Mouse (Mus musculus) CH12.LX (cell line): ENCODE measurements around the gene Gm20388. TPM values are rescaled to one million over a fixed set of nuclear protein-coding genes. Genes with fewer than 3 reads are reported as not detected.
A peak's percentile ranks its signal among the peaks of the same experiment; 100 is the strongest.

Experiments
- DNase-seq: peaks from one replicate; pipeline ENCODE4 v3.0.0-alpha.2; 2013; ENCODE audit errors: extremely low read depth
- H3K27ac ChIP-seq: 2 replicates; pipeline ENCODE4 v1.5.1; 2012; ENCODE audit warnings: low read depth, mild to moderate bottlenecking, control low read depth, moderate library complexity; ENCODE audit not compliant: insufficient read depth
- H3K27me3 ChIP-seq: replicated peaks from 2 replicates; pipeline ENCODE3; 2012; ENCODE audit warnings: inconsistent platforms
- H3K36me3 ChIP-seq, 2 experiments: replicated peaks in 1 of 2; 2 replicates each; pipeline versions ENCODE3 to v1.6.1; 2012; ENCODE audit warnings: inconsistent platforms in 1 of 2, low read length in 1 of 2, mild to moderate bottlenecking in 1 of 2, mixed read lengths in 1 of 2, moderate library complexity in 1 of 2; ENCODE audit not compliant: control insufficient read depth in 1 of 2, insufficient read depth in 1 of 2
- H3K4me1 ChIP-seq, 2 experiments: 2 replicates each; pipeline ENCODE4 v1.6.1; 2012; ENCODE audit warnings: inconsistent platforms in 1 of 2, moderate library complexity in 1 of 2; ENCODE audit not compliant: insufficient read depth in 2 of 2, control insufficient read depth in 1 of 2
- H3K4me2 ChIP-seq: 2 replicates; pipeline ENCODE4 v1.6.1; 2012; ENCODE audit warnings: low read depth, mild to moderate bottlenecking, control low read depth; ENCODE audit not compliant: poor library complexity, insufficient read depth, severe bottlenecking
- H3K4me3 ChIP-seq, 3 experiments: fragments of 150-350 bp in 1 of 3; sonication (generic) in 1 of 3; replicated peaks in 1 of 3; 2 replicates each; pipeline versions ENCODE3 to v1.5.1; 2011 to 2012; ENCODE audit warnings: low read depth in 2 of 3, low read length in 2 of 3, mild to moderate bottlenecking in 2 of 3, moderate library complexity in 2 of 3, control low read depth in 1 of 3, improper control_type of control experiment in 1 of 3, inconsistent platforms in 1 of 3, mixed read lengths in 1 of 3; ENCODE audit not compliant: poor library complexity in 1 of 3
- H3K79me2 ChIP-seq: replicated peaks from 2 replicates; pipeline ENCODE4 v1.6.1; 2012; ENCODE audit warnings: mild to moderate bottlenecking, moderate library complexity; ENCODE audit not compliant: control insufficient read depth, poor library complexity, insufficient read depth, severe bottlenecking; ENCODE audit errors: extremely low read depth
- H3K9ac ChIP-seq: 2 replicates; pipeline ENCODE4 v1.6.1; 2012; ENCODE audit warnings: low read depth, mild to moderate bottlenecking, control low read depth, moderate library complexity; ENCODE audit not compliant: insufficient read depth
- H3K9me3 ChIP-seq: replicated peaks from 2 replicates; pipeline ENCODE3; 2012; ENCODE audit warnings: low read length, inconsistent platforms, mixed read lengths
- CHD1 ChIP-seq: IDR thresholded peaks from 2 replicates; pipeline ENCODE4 v1.6.1; 2012; ENCODE audit warnings: low read depth, low read length, improper control_type of control experiment, inconsistent platforms
- HCFC1 ChIP-seq: IDR thresholded peaks from 2 replicates; pipeline ENCODE4 v1.6.1; 2012; ENCODE audit warnings: low read depth, mild to moderate bottlenecking, inconsistent platforms, low read length, improper control_type of control experiment
- KAT2A ChIP-seq: IDR thresholded peaks from 2 replicates; pipeline ENCODE4 v1.6.1; 2012; ENCODE audit warnings: low read length, improper control_type of control experiment, inconsistent platforms; ENCODE audit not compliant: insufficient replicate concordance
- MAFK ChIP-seq: IDR thresholded peaks from 2 replicates; pipeline ENCODE4 v1.6.1; 2011; ENCODE audit warnings: low read length, improper control_type of control experiment; ENCODE audit not compliant: insufficient replicate concordance
- MAX ChIP-seq: IDR thresholded peaks from 2 replicates; pipeline ENCODE4 v1.6.1; 2011; ENCODE audit warnings: low read length, improper control_type of control experiment
- MXI1 ChIP-seq: IDR thresholded peaks from 2 replicates; pipeline ENCODE4 v1.6.1; 2011; ENCODE audit warnings: mild to moderate bottlenecking, low read depth, low read length, improper control_type of control experiment
- NRF1 ChIP-seq: IDR thresholded peaks from 2 replicates; pipeline ENCODE4 v1.6.1; 2014; ENCODE audit warnings: low read depth, mild to moderate bottlenecking, inconsistent platforms, low read length, improper control_type of control experiment, moderate library complexity
- RCOR1 ChIP-seq: conservative IDR thresholded peaks from 2 replicates; pipeline ENCODE4 v1.6.1; 2012; ENCODE audit warnings: low read depth, mild to moderate bottlenecking, inconsistent platforms, low read length, improper control_type of control experiment
- SIN3A ChIP-seq: IDR thresholded peaks from 2 replicates; pipeline ENCODE4 v1.6.1; 2012; ENCODE audit warnings: low read length, improper control_type of control experiment, inconsistent platforms
- TCF12 ChIP-seq: IDR thresholded peaks from 2 replicates; pipeline ENCODE4 v1.6.1; 2014; ENCODE audit warnings: low read depth, mild to moderate bottlenecking, inconsistent platforms, low read length, improper control_type of control experiment
- UBTF ChIP-seq: IDR thresholded peaks from 2 replicates; pipeline ENCODE4 v1.6.1; 2012; ENCODE audit warnings: low read depth, mild to moderate bottlenecking, inconsistent platforms, low read length, improper control_type of control experiment, moderate library complexity
- ZKSCAN1 ChIP-seq: IDR thresholded peaks from 2 replicates; pipeline ENCODE4 v1.6.1; 2012; ENCODE audit warnings: low read depth, inconsistent platforms, low read length, improper control_type of control experiment, borderline replicate concordance
- ZMIZ1 ChIP-seq: IDR thresholded peaks from 2 replicates; pipeline ENCODE4 v1.6.1; 2012; ENCODE audit warnings: low read depth, mild to moderate bottlenecking, inconsistent platforms, low read length, improper control_type of control experiment
- ZNF384 ChIP-seq: IDR thresholded peaks from 2 replicates; pipeline ENCODE4 v1.6.1; 2012; ENCODE audit warnings: low read depth, low read length, improper control_type of control experiment, inconsistent platforms
- dilution Hi-C: fragments of 300-500 bp; cut with MboI; formaldehyde crosslinking; loops from 2 replicates; pipeline ENCODE4 v1.14.3; 2020; ENCODE audit warnings: low sequenced_read_pairs; ENCODE audit not compliant: extremely low pct_unique_long_range_greater_than_20kb, extremely low pct_ligation_motif_present
- in situ Hi-C: fragments of 300-500 bp; cut with MboI; formaldehyde crosslinking; loops from 3 replicates; pipeline ENCODE4 v1.14.3; 2019; ENCODE audit warnings: low sequenced_read_pairs, low pct_ligation_motif_present, low pct_unique_long_range_greater_than_20kb, mixed read lengths
- polyA plus RNA-seq: library from polyadenylated mRNA; unstranded; fragments of >175 nt; gene quantifications from 2 replicates; pipeline ENCODE4 v1.2.1, GENCODE M21; 2012; ENCODE audit warnings: low read depth; ENCODE audit not compliant: insufficient read length
- total RNA-seq, 2 experiments: library from RNA; depleted of rRNA; stranded (reverse); fragments of 300-350 nt in 1 of 2; fragments of >200 nt in 1 of 2; gene quantifications; 2 replicates each; pipeline ENCODE4 v1.2.3; 2012 to 2014

The Gm20388 gene
- total and polyA plus RNA-seq, 3 experiments: 14.8 to 26.3 (median 22.2) TPM

DNA sequence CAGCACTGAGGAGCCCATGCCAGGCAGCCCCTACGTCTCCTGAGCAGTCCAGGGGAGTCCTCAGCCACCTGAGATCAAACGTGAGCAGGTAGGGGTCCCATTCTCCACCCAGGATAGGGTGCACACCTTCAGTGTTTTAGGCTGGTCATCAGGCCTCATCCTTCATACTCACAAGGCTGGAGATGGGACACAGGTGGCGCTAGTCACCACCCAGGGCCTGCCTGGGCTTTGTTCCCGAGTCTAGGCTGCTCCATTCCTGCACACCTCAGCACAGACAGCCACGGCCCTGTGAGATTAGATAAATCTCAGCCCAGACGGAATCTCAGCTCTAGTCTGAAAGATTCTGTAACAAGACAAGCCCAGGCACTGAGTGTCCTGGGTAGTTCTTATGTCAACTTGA lies 1993.3 kb downstream of the Gm20388 start (continued):
- no peak for TF ChIP-seq TCF12
- TF ChIP-seq KAT2A: no peak
- no peak for TF ChIP-seq ZNF384
- TF ChIP-seq RCOR1: no peak
- no peak for TF ChIP-seq HCFC1
- peak; percentile 66 for TF ChIP-seq MXI1
- TF ChIP-seq MAFK: no peak
- TF ChIP-seq ZKSCAN1: no peak
- TF ChIP-seq, all 38 proteins: peak for 5

GRCm38 (mm10) chr8:121904999-121905398 lies 1994.4 kb downstream of the Gm20388 start:
- H3K4me3 ChIP-seq: peak overlapping the region; percentile 79 to 100 (median 98)
- TF ChIP-seq CHD1 (0 out of 2 replicates have a peak, but pooled peaks have one; percentile 27), NRF1 (no peak), UBTF (peak; percentile 10; the same call in 1 of the 2 replicates)
- in situ Hi-C loops (loop anchor here (5.0 kb wide), 1 partner anchor 53 kb away; no protein-coding TSS in a partner anchor), dilution Hi-C loops (no loop called here)
- H3K79me2 ChIP-seq: peaks cover 87% of the 10 kb centered on the region
- no peaks in the 10 kb centered on the region for H3K27me3 ChIP-seq
- DNase-seq: no peak
- H3K9me3 ChIP-seq: no peaks in the 10 kb centered on the region
- peaks cover 52 to 62% of the 10 kb centered on the region in 2 experiments for H3K36me3 ChIP-seq
- peak overlapping the region; percentile 89 for H3K9ac ChIP-seq
- peak overlapping the region; percentile 68 for H3K4me2 ChIP-seq
- peaks cover 18 to 42% of the 10 kb centered on the region in 2 experiments for H3K4me1 ChIP-seq
- H3K27ac ChIP-seq: peak overlapping the region; percentile 9; the same call in 1 of the 2 replicates

DNA sequence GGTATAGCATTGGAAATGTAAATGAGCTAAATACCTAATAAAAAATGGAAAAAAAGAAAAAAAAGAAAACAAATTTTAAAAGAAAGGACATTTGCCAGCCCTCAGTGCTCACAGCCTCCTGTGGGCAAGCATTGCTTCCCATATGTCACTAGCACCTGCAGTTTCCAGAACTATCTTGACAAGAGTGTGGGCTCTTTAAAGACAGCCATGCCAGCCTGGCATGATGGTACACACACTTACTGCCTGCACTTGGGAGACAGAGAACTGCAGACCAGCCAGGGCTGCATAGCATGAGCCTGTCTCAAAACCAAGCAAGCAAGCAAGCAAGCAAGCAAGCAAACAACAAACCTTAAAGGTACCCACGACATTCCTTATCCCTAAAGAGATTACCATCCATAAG lies 1994.8 kb downstream of the Gm20388 start:
- no peak for DNase-seq
- Histone ChIP-seq H3K9ac (peak overlapping the region; percentile 89), H3K4me3 (peak overlapping the region; percentile 79 to 100 (median 98)), H3K4me1 (peaks cover 17 to 41% of the 10 kb centered on the region in 2 experiments), H3K27me3 (no peaks in the 10 kb centered on the region), H3K9me3 (no peaks in the 10 kb centered on the region), H3K79me2 (peaks cover 82% of the 10 kb centered on the region), H3K27ac (no peak overlapping the region), H3K36me3 (peaks cover 49 to 59% of the 10 kb centered on the region in 2 experiments), H3K4me2 (peak overlapping the region; percentile 68; the same call in 1 of the 2 replicates)
- dilution Hi-C loops (no loop called here), in situ Hi-C loops (loop anchor here (5.0 kb wide), 1 partner anchor 53 kb away; no protein-coding TSS in a partner anchor)
- peak; percentile 66; the same call in 1 of the 2 replicates for TF ChIP-seq SIN3A
- TF ChIP-seq MAX: 0 out of 2 replicates have a peak, but pooled peaks have one; percentile 14
- no peak for TF ChIP-seq ZMIZ1
- peak; percentile 52; the same call in 1 of the 2 replicates for TF ChIP-seq MXI1
- peak; percentile 39; the same call in 1 of the 2 replicates for TF ChIP-seq UBTF
